Mouse (Mus musculus) lung, postnatal 36 days (tissue): ENCODE results near the gene Zscan12.
A peak's percentile ranks its signal among the peaks of the same experiment; 100 is the strongest.

Source experiments
- DNase-seq: peaks from one replicate; pipeline ENCODE4 v3.0.0; 2022; ENCODE audit warnings: mixed read lengths

Zscan12 gene

DNA sequence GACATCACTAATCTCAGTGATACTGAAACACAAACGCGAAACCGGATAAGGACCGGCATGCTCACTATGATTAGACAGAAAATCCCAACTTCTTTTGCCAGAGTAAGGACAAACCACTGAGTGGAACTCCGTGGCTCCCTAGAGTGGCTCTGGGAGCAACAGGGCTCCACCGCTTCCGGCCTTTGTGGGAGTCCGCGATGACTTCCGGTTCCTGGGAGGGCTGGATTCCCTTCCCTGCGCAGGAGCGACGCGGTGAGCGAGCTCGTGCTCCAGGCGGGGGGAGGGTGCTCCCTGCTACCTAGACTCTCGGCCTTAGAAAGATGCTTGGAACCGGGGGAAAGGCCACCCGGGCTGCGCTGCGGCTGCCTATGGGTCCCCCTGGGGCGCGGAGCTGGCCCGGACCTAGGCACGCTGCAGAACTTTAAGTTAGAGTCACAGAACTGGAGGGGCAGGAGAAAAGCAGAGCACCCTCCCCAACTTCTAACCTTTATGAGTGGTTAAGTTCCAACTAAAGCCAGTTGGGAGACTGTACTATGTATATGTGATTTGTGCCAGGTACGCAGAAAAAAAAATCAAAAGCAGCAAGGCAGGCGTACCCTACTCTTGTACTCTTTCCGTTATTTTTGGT lies at the start of gene Zscan12:
Zscan12 (plus strand) TSS at position 200 of the 628 bp plus-strand sequence.
- peak; percentile 94 for DNase-seq

DNA sequence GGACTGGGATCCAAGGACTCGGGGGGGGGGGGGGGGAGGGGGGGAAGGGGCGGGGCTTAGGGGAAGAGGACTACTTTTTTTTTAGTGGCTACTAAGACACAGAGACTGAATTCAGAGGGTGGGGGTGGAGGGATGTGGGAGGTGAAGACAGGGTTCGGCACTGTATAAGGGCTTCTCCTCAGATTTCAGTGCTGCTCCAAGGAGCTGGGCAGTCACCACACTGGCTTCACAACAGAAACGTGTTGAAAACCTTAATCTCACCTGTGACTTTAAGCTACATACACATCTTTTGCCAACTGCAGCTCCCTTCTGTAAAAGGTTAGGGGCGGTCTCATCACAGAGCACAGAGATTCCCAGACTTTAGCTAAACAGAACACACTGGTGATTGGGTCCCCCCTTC lies 49.8 kb upstream of the Zscan12 start:
- no peak for DNase-seq

DNA sequence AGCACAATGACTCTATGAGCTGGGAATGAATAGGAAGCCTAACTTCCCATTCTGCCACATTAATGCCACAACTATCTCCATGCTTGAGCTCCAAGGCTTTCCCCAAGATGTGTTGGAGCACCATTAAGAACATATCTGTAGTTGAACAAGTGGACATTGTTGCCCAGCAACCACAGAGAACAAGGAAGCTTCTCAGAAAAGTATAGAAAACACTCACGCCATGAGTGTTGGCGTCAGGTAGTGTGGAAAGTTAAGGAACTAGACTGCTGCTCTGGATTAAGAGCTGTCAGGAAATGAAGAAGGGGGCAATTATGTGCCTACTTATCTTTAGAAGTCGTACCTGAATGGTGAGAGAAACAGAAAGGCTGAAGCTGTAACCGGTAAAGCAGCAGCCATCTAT lies 48.7 kb upstream of the Zscan12 start:
- no peak for DNase-seq

DNA sequence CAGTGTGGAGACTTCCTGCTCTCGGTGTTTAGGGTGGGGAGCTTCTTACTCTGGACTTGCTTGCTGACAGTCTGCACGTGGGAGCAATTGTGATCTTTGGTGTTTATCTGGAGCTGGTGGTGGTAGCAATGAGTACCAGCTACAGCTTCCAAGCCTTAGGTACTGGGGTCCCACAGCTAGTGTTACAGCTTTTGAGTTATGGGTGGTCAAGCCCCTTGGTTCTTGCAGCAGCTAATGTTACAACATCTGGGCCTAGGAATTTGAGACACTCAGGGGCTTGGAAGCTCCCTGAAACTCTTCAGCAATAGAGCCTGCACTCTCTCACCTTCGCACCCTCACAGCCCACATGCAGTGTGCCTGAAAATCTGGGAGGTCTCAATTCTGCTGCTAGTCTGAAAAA lies 42.4 kb upstream of the Zscan12 start:
- no peak for DNase-seq

DNA sequence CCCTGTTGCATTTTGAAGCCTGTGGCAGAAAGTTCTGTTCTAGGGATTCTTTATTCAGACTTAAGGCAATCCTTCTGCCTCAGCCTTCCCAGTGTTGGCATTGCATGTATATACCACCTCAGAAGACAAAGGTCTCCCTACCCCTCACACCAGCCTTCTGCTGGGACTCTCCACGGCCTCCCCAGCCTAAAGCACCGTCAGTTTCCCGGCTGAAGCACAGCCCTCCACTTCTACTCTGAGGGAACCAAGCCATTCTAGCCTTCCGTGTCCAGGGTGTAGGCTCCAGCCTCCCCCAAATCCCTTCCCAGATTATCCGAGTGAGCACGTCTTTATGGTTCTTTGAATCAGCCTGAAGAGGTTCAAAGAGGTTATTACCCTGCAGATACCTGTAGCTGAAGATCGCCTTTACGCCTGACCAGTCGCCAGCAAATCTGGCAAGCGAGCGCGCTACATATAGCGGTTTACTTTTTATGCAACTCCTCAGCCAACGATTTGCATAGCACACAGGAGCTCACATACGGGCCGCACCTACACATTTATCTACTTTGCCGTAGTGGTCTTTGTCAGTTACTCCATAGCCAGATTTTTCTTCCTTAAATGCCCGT lies 40.6 kb upstream of the Zscan12 start:
- no peak for DNase-seq

DNA sequence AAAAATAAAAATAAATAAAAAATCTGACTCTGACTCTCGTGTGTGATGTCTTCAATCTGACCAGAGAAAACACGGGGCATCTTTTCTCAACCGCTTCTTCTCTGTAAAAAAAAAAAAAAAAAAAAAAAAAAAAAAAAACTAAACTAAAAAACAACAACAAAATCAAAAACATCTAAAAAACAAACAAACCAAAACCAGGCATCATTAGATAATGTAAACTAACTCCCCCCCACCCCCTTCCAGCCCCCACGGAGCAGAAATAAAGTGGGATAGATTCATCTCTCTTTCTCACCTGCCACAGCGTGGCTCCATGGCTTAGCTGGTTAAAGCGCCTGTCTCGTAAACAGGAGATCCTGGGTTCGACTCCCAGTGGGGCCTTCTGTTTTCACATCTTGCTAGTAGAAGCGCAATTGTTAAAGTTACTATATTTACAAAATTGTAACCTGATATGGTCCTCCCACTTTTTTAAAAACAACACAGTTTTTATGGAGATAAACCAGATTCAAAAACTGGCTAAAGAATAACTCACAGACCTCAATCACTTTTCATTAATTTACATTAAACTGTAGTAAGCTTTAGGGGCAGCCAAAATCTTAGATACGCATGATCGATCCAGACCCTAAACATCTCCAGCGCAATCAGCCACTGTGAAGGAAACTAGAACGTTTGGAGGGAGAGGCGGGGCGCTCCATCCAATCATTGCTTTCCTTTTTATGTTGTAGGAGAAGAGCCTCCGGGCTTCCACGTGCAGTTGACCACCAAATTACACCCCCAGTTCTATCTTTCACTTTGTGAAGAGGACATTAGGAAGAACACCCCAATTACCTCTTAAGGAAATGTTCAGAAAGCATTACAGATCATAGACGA lies 39.9 kb upstream of the Zscan12 start:
- DNase-seq, result no peak

DNA sequence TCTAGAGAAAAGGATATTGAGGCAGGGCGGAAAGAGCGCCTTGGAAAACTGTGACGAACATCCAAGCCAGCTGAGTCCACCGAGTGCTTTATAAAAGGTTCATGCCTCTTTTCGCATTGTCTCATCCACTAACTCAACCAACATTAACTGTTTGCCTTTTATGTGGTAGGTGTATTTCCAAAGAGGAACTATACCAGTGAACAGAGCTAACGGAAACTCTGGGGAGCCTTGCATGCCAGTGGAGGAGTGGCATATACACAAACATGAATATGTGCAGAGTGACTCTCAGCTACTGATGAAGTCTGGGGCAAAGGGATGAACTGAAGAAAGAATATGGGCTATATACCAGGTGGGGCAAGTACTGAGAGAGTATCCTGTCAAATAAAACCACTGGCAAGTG lies 39.2 kb upstream of the Zscan12 start:
- no peak for DNase-seq

DNA sequence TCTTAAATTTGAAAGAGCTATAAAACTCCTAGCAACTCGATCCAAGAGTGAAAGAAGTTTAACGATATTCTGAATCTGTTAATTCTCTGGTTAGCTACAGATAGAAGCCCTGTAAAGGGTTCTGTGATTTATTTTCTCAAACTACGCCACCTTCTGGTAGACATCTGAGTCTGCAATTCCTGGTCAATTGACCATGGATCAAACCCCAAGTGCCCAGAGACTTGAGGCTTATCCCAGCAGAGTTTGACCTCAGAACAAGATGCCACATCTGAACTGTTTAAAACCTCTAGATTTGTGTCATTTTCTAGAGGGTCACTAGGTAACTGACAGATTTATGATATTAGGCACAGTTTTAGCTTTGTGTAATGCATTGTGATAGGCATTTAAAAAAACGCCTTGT lies 36.4 kb upstream of the Zscan12 start:
- peak; percentile 31 for DNase-seq

DNA sequence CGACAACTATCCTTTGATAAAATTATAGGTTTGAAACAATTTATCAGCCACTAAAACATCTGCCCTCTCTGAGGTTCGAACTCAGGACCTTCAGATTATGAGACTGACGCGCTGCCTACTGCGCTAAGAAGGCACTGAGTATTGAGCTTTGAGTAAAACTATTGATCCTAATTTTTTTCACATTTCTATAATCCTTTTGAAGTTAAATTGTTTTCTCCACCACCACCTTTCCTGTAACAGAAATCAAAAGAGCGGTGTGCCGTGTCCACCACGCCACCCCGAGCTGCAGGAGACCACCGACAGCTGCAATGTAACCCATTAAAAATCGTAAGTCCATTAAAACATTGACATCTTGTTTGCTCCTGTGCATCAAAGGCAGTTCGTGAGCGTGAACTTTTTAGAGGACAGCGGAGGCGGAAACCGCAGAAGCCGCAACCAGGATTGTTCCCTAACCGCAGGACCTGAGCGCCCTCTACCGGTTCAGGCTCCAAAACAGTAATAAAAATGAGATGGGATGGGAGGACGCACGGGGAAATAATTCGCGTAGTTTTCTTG lies 35.9 kb upstream of the Zscan12 start:
- DNase-seq, result peak; percentile 90

DNA sequence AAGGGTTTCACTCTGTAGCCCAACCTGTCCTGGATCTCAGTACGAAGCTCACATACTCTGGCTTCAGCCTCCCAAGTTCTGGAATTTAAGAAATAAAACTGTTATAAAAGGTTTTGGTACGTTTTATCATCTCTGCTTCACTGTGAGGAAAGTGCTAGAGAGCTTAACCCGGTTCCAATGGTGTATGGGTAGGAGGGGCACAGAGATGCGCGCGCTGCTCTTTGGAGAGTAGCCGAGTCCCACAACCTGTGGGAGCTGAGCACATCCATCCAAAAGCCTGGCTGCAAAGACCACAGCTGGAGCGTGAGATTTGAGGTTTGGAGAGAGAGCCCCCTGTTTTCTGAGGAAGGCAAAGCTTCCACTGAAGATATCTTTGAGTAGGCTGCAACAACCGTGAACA lies 35.2 kb upstream of the Zscan12 start:
- DNase-seq, result no peak

DNA sequence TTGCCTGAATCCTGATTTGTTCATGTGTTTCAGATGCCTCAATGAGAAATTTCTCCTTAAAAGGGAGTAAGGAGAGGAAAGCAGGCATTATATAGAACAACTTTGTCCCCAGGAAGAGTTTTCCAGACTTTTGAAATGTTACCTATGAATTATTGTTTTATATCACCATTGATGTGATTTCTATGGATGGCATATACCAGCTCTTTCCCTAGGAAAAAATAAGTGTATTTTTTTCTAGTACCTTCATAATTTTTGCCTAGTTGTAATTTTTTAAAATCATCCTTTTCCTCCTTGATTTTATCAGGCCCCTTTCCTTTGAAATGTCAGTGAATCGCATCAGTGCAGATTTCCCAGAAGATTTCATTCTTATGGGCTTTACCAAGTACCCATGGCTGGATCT lies 16.0 kb upstream of the Zscan12 start, which contains the start of gene Olfr1367:
Olfr1367 (plus strand) TSS at position 301 of the 400 bp plus-strand sequence.
- no peak for DNase-seq

DNA sequence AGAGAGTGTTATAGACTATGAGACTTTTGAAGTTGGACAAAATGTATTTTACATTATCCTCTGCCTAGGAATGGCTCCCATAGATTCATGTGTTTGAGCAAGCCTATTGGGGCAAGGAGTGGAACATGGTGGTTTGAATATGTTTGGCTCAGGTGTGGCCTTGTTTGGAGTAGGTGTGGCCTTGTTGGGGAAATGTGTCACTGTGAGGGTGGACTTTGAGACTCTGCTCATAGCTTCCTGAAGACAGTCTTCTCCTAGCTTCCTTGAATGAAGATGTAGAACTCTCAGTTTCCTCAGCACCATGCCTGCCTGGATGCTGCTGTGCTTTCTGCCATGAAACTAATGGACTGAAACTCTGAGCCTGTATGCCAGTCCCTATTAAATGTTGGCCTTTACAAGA lies 12.0 kb upstream of the Zscan12 start:
- DNase-seq, result no peak

DNA sequence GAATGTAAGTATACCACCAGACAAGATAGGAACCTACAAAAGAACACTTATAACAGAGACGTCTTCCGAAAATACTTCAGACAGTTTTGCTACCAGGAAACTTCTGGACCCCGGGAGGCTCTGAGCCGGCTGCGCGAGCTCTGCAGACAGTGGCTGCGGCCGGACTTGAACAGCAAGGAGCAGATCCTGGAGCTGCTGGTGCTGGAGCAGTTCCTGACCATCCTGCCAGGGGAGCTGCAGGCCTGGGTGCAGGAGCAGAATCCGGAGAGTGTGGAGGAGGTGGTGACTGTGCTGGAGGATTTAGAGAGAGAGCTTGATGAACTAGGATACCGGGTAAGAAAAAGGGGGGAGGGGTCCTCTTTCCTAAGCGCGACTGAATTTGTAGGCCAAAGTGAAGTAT lies 1.1 kb downstream of the Zscan12 start:
- DNase-seq, result no peak

DNA sequence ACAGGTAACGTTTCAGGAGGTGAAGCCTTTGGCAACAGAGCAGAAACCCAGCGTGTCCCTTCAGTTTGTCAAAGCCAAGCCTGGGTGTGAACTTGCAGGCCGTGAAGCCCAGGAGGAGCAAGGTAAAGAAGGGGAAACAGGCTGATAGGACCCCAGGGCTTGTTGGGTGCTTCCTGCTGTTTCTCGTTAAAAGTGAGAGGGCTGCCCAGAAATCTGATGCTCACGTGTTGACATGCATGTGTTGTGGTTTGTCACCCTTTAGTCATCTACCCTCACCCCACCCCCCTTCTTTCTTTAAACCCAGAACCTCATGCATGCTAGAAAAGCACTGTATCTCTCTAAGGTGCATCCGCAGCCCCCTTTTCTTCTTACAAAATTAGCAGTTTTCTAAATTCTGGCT lies 4.0 kb downstream of the Zscan12 start:
- DNase-seq, result no peak

DNA sequence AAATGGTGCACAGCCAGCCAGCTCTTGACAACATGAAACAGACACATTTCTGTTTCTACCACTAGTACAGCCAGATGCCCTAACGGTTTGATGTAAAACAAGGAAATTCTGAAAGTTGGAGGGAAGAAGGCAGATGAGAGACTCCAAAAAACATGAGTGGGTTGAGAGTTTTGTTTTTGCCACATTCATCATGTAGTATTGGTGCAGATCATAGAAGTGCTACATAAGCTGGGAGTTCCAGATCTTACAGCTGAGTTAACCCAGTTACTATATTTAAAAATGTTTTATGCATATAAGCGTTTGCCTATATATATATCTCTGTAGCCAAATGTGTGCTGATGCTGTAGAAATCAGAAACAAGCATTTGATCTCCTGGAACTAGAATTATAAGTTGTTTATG lies 10.1 kb downstream of the Zscan12 start:
- no peak for DNase-seq

DNA sequence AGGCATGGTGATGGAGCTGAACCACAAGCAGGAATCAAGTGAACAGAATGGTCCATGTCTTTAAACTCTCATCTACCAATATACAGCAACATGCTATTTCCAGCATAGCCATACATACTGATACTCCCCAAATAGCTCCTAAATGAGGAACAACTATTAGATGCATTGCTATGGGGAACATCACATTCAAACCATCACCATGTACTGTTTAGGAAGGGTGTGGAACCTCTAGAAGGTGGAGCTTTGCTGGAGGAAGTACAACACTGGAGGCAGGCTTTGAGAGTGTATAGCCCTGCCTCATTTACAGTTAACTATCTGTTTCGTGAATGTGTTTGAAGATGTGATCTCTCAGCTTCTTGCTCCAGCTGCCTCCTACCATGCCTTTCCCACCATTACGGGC lies 15.2 kb downstream of the Zscan12 start:
- DNase-seq, result no peak

DNA sequence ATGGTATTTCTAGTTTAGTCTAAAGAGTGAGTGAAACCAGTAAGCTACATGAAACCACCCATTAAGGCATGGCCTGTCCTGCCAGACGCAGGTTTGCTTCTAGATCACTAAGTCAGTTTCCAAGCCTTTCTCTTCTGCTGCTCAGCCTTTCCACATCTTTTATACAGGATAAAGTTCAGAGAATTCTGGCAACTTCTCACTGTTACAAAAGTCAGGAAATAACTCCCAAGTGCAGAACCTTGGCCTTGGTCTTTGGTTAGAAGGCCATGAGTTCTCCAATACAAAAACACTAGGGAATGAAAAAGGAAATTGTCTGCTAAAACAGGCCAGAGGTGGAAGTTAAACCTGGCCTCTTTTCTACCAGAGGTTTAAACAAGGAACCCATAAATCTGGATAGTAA lies 32.6 kb downstream of the Zscan12 start:
- no peak for DNase-seq

DNA sequence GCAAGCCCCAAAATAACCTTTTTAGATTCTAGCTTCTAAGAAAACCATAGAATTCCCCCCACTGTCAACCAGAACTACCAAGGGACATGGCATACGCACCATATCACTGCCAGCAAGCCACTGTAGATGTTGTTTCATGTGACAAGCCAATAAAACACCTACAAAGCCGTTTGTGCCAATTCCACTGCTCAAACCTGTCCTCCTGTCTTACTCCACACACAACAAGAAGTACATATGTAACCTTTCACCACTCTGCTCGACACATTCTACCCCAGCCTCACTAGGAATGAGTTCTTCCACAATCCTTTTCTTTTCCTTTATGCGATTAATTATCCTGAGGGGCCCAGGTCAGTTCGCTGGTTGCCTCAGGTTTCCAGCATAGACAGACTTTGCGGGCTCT lies 33.0 kb downstream of the Zscan12 start:
- no peak for DNase-seq

DNA sequence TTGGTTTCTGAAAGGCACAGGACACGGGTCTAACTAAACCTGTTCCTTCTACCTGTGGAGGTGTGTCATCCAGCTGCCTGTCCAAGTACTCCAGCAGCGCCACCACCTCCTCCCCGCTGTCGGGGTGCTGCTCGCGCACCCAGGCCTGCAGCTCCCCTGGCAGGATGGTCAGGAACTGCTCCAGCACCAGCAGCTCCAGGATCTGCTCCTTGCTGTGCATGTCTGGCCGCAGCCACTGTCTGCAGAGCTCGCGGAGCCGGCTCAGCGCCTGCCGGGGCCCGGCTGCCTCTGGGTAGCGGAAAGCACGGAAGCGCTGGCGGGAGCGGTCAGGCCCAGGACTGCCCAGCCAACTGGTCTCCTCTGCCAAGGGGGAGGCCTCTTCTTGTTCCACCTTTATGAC lies 33.4 kb downstream of the Zscan12 start:
- peak; percentile 14 for DNase-seq

DNA sequence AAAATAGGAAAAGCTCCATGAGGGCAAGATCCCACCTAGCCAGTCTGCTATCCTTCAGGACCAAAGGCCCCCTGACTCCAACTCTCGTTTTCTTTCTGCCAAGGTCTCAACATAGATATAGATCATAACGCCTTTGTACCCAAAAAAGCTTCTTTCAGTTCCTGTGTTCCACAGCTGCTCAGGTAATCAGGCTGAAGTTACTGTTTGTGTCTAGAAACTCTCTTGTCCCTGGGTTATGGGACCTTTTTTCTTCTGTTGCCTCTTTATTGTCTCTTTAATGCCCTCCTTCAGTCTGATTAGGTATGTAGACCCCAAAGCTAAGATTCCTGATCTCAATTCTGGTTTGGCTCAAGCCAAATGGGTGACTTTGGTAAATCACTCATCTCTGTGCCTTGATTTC lies 34.9 kb downstream of the Zscan12 start:
- DNase-seq, result no peak

DNA sequence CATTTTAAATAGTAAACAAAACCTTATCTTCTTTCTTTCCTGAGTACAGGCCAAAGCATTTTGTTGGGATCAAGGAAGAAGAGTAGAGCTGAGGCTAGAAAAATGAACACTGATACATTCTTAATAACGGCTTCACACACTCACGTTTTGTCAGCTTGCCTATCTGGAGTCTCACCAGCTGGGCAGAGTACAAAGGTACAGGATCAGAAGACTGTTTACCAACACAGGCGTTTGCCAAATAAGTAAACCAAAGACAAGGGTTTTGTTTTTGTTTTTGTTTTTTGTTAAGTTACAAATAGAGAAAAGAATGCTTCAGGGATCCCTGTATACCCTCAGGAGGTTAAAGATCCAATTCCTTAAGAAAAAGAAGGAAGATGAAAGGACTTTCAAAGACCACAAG lies 38.5 kb downstream of the Zscan12 start:
- DNase-seq, result no peak

DNA sequence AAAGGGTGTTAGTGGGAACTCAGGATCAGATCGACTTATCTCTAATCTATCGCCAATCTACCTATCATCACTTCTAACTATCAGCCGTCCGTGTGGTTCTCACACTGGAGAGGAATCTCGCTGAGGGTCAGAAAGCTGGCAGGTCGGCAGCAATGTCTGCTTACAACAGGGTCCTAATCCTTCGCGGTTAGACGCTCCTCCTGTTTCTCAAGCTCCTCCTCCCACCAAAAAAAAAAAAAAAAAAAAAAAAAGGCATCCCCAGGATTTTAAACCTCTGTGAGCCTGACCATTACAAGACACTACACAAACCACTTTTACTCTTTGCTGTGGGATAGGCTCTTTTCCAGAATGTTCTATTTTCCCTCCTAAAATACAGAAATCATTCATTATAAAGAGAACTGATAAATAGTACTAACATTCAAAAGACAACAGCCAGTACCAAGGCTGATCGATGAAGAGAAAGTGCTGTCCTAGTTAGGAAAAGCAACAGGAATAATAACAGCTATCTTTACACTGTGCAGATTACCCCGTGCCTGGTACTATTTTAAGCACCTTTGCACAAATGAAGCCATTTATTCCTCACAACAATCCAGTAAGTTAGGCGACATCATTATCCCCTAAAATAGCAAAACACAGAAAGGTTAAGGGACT lies 39.1 kb downstream of the Zscan12 start:
- no peak for DNase-seq

DNA sequence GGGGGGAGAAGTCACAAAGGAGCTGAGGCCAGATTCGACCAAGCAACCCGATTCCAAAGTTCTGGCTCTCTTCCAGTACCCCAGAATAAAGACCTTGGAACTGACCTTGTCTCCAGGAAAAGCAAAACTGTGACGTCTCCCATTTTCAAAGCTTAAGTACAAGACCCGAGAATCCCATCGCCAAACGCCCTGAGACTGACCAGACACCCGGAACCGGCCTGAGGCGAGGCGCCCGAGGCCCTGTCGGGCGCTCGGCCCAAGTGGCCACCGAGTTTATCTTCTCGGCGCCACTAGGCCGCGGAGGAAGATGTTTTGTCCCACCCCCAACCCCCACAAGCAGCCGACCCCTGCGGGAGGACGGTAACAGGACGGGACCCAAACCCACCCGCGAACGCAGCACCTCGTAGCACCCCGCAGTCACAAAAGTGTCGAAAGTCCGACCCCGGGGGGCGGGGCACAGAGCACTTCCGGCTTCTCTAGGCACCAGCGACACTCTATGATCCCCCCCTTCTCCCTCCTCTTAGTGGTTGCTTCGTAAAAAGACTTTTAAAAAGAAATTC lies 39.7 kb downstream of the Zscan12 start, which contains the start of gene Zkscan3:
Zkscan3 (minus strand) TSS at position 469 of the 560 bp plus-strand sequence.
- DNase-seq, result peak; percentile 91
